Mouse (Mus musculus): ENCODE results near the gene Adcy6.

Gene Adcy6

GRCm38 (mm10) chr15:98609331-98610130 lies at the start of gene Adcy6:
Gene Adcy6 (minus strand): TSS chr15:98610076.
- DNase-seq, result peak; percentile 99

GRCm38 (mm10) chr15:98656982-98657751 lies 47.3 kb upstream of the Adcy6 start:
- DNase-seq, result no peak

GRCm38 (mm10) chr15:98652174-98652573 lies 42.3 kb upstream of the Adcy6 start:
- no peak for DNase-seq

GRCm38 (mm10) chr15:98651431-98651830 lies 41.6 kb upstream of the Adcy6 start:
- no peak for DNase-seq

DNA sequence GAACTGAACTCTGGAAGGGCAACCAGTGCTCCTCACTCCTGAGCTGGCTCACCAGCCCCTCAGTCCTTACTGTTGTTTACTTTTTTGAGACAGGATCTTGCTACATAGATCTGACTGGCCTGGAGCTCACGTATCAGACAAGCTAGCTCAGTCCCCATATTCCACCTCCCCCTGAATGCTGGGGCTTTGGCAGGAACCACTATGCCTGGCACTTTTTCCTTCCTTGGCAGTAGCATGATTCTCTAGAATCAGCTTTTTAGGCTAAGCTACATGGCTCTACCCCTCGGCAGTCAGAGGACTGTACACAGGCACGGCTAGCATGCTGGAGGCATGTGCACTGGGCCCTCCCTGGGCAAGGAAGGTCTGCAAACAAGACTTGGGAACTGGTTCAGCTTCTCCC lies 38.2 kb upstream of the Adcy6 start:
- no peak for DNase-seq

- DNase-seq, result peak; percentile 87
Measured at GRCm38 (mm10) chr15:98647308-98647707, 37.4 kb upstream of the Adcy6 start.

DNA sequence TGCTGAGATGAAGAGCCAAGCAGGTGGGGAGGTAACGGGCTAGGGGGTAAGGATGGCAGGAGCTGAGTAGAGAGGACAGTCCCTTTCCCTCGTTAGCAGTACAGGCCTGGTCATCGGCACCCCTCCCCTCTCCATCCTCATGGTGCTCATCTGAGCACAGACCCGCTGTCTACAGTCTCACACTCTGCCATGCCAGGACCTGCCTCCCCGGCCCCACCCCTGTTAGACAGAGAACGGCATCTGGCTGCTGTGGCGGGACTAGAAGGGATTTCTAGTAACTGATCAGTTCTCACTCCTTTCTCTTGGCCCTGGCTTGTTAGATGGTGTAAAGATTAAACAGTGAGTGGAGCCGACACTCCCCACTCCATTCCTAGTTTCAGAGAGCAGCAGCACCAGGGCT lies 36.9 kb upstream of the Adcy6 start:
- DNase-seq, result peak; percentile 86

DNA sequence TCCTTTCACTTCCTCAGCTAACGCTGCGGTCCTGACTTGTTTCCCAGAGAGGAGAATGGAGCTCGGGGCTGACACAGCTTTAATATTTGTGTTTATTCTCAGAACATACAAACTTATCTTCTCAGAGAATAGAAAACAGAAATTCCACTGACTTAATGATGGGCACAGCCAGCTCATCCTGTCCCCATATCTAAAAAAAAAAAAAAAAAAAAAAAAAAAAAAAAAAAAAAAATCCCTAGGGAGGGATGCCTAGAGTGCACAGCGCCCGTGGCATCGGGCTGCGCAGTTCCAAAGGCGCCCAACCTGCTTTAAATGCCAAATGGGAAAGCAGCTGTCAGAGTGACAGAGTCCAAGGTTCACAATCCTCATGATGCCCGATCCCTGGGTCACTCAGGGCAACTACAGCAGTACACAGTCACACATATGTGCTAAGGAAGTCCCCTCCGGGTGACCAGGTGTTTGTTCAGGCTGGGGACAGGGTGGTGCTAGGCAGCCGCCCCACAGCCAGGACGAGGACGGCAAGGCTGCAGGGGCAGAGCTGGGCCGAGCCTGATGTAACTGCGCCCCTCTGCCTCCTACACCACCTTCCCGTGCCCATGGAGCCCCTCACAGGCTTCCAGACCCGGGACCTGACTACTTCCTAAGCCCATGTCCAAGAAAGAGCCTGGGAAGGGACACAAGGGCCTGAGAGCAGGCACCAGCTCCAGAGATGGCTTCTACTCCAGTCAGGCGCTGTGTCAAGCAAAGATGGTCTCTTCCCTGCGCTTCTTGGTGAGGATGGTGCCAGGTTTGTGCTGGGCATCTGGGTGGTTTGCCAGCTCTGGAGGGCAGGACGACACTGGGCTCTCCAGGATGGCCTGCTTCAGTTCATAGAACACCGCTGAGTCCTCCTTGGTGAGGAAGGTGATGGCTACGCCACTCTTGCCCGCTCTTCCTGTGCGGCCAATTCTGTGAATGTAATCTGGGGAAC lies 35.5 kb upstream of the Adcy6 start:
- peak; percentile 88 for DNase-seq

- DNase-seq, result peak; percentile 86
Measured at GRCm38 (mm10) chr15:98644406-98644805, 34.5 kb upstream of the Adcy6 start.

- no peak for DNase-seq
Measured at GRCm38 (mm10) chr15:98640157-98640556, 30.3 kb upstream of the Adcy6 start.

- DNase-seq, result peak; percentile 86
Measured at GRCm38 (mm10) chr15:98637155-98637554, 27.3 kb upstream of the Adcy6 start.

GRCm38 (mm10) chr15:98636517-98636916 lies 26.6 kb upstream of the Adcy6 start:
- DNase-seq, result no peak

DNA sequence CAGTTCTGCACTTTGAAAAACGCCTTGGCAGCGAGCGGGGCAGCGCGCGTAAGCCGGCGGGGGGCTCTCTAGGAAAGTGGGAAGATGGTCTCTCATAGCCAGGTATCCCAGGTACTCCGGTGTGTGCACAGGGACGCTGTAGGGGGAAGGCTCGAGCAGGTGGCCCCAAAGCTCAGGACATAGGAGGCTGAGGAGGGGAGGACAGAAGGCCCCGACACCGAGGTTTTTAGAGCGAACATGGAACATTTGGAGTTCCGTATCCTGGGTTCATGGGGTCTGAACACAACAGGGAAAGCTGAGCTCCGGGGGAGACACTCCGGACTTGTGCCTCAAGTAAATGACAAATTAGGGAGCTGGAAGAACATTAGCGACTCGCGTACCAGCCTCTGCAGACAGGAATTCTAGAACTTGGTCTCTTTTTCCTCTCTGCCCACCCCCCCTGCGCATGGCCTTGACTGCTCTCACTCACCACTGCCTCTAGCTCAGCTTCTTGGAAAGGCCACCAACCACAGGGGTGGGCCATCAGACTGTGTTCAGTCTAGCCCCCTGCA lies 25.5 kb upstream of the Adcy6 start:
- peak; percentile 92 for DNase-seq

- peak; percentile 98 for DNase-seq
Measured at GRCm38 (mm10) chr15:98634541-98635081, 24.7 kb upstream of the Adcy6 start.

- DNase-seq, result no peak
Measured at GRCm38 (mm10) chr15:98633822-98634470, 24.1 kb upstream of the Adcy6 start.

GRCm38 (mm10) chr15:98632921-98633320 lies 23.0 kb upstream of the Adcy6 start:
- DNase-seq, result no peak

- DNase-seq, result peak; percentile 96
Measured at GRCm38 (mm10) chr15:98632107-98632744, 22.4 kb upstream of the Adcy6 start.

DNA sequence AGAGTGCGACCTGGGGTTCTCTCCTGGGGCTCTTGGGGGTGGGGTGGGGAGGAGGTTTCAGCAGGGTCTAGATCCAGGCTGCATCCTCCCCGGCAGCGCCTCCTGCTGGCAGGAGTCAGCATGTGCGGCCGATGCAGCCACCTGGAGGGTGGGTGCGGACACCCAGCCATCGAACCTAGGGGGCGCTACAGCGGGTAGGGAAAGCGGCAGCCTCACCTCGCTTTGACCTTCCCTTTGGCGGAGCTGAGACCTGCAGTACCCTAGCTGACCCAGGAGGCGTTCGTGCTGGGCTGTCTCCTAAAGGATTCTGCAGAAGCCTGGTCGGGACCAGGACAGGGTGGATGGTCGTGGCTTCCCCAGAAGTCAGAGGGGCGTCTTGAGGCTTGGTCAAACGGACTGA lies 21.6 kb upstream of the Adcy6 start:
- peak; percentile 96 for DNase-seq

- DNase-seq, result no peak
Measured at GRCm38 (mm10) chr15:98630540-98630939, 20.7 kb upstream of the Adcy6 start, which contains the start of gene Cacnb3. Gene Cacnb3 (plus strand): TSS chr15:98630840.

DNA sequence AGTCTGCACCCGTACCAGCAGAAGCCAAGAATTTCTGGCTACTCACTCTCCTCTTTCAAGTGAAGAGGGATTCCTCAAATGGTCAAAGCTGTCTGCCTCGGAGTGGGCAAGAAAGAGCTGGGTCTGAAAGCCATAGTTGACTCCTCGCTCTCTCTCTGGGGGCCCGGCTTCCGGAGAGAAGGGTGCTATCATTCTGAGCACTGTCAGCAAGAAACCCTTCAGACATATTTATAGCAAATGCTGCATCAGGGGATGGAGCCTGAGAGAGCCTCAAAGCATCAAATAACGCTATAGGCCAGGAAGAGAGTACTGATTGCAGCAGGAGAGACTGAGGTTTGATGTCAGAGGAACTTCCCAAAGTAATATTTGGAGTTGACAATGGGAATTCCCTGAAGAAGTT lies 19.6 kb upstream of the Adcy6 start:
- no peak for DNase-seq

DNA sequence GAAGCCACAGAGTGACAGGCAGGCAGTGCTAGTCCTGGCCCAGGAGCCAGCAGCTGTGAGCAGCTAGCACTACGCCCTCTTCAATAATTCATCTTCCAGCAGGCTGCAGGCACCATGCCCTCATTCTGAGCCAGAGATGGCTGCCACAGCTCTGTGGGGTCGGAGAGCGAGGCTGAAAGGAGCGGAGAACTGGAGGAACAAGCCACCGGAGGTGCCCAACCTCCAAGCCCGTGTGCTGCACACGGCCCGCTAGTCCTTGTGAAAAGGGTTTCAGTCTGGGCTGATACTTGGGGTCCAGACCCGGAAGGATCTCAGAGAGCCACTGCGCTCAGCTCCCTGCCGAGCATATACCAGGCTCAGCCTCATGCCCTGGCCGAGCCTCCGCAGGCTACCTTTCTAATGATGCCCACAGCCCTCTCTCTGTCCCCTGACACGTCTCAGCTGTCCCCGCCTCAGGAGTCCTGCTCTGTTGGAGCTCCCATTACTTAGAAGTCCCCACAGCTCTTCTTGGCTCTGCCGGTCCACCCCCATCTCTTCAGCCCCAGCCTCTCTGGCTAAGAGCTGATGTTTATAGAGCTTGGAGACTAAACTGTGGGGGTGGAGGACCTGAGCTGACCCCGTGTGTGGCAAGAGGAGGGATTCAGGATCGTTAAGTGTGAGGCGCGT lies 18.8 kb upstream of the Adcy6 start:
- DNase-seq, result no peak

Data from heart, adult 11 months (tissue).